Mouse (Mus musculus) retina, postnatal 7 days (tissue): ENCODE measurements around the gene Lrrc10b.

Source experiments
- DNase-seq: peaks from one replicate; pipeline ENCODE4 v3.0.0-alpha.2; 2012; ENCODE audit warnings: low read depth, low spot score

Gene Lrrc10b

DNA sequence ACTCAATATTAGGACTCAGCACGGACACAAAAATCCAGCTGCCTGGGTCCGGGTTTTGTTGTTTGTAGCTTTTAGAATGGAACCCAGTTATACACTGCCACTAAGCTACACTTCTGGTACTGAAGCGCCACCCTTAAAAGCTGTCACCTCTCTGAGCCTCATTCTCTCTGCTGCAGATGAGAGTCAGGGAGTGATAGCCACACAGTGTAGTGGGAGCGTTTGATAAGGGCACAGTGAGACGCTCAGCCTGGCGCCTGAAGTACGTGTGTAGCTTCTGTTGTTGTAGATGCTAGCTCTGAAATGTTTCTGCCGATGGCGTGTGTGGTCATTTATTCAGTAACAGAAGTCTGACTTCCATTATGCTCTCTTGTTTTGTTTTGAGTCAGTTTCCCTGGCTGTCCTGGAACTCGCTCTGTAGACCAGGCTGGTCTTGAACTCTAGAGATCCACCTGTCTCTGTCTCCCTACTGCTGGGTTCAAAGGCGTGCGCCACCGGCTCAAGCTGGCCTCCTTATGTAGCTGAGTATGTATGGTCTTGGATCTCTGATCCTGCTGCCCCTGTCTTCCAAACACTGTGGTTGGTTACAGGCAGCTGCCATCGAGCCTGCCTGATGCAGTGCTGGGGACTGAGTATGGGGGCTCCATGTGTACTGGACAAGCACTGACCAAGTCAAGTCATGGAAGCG is 12.4 kb downstream of the Lrrc10b start:
- no peak for DNase-seq

DNA sequence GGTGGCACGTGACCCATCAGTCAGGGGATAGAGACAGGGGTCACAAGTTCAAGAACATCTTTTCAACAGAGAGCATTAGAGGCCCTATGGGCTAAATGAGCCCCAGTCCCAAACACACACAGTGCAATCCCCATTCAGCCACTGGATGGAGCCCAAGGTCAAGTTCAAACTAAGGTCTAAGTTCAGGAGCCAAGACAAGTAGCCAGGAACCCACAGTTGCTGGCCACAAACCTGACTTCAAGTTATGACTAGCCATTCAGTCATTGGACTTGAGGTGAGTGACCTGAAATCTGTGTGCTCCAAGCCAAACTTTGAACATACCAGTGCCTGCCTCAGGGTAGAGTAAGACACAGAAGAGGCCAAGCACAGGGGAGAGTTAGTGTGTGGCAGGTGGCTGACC is 19.8 kb downstream of the Lrrc10b start:
- DNase-seq = no peak

DNA sequence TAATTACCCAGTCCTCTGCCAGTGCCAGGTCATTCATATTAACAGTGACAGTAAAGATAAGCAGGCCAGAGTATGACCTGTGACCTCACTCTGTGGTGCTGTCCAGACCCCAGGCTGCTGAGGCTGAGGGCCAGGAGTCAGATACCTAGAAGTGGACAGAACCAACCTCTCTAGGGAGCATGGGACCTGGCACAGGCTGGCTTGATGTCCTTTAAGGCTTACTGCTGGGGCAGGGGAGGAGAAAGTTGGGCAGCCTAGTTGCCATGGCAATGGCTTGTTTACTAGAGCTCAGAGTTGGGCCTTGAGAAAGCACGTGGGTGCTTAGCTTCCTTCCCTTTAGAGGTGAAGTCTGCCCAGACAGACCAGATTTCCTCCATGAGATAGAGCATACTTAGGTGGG is 20.5 kb downstream of the Lrrc10b start:
- no peak for DNase-seq

DNA sequence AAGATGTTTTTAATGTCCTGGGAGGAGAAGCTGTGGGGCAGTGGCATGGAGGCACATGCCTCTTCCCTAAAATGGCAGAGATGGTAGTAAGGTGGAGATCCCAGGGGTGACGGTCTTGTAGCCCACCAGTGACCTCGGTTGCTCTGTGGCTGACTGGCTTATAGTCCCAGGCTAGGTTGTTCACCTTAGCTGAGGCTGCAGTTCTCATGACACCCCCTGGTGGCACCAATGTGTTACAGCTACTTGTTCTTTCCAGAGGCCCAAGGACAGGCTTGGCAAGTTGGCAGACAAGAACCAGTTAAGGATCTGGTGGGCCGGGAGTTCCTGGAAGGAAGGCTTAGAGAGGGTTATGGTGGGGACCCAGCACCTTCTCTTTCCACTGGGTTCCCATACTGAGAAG is 21.4 kb downstream of the Lrrc10b start:
- DNase-seq = peak; percentile 61

DNA sequence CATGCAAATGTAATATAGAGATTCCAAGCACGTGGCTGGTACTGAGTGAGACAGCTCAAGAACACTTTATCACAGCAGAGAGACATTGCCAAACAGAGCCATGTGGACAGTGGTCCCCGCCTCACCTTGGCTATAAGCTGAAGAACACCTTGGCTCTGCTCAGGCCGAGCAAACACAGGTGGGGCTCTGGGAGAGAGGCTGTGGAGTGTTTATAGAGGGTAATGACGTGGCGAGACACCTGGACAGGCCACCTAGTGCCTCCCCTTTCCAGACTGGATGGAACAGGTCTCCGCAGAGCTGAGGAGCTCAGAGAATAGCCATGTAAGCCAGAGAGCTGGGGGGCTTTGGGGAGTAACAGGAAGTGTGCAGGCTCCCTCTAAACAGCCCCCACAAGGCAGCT is 22.3 kb downstream of the Lrrc10b start:
- DNase-seq = no peak

DNA sequence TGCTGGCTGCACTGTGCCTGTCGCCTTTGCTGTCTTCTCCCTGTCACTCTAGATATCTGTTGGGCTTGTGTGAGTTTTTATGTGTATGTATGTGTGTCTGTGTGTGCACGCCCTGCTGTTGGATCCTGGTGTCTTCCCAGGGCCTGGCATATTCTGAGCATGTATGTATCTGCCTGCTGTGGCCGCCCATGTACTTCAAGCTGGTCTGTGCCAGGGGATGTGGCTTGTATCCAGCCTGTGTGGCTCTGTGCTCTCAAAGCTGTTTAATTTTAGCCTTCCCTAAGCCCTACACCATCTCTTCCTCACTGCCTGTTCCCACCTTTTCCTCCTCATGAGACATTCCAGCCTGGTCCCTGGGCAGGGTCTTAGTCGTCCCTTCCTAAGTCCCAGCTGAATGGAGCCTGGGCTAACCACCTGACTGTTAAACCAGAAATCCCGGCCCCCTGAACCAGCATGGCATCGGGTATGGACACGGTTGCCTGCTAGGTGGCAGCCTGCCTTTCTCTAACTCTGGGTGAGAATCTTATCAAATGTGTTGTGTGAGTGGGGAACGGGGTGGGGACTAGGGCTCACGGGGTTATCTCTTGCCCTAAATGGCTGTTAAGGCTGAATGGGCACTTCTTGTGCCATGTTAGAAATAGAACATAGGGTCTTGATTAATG is 23.3 kb downstream of the Lrrc10b start:
- no peak for DNase-seq

DNA sequence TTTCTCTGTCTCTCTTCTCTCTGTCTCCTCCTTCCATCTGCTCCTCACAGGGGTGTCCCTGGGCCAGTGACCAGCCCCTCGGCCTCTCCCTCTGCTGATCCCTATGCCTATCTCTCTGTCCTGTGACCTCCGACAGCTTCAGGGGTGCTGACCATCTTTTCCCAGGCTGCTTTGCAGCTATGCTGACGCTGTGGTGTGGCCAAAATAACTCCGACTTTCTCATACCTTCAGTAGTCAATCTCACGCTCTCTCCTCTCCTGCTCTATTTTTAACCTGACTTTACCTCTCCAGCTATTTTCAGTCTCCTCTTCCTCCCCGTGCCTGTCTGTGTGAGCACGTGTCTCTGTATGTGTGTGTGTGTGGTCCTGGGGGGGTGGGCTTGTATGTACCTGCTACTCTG is 24.0 kb downstream of the Lrrc10b start:
- DNase-seq = no peak

DNA sequence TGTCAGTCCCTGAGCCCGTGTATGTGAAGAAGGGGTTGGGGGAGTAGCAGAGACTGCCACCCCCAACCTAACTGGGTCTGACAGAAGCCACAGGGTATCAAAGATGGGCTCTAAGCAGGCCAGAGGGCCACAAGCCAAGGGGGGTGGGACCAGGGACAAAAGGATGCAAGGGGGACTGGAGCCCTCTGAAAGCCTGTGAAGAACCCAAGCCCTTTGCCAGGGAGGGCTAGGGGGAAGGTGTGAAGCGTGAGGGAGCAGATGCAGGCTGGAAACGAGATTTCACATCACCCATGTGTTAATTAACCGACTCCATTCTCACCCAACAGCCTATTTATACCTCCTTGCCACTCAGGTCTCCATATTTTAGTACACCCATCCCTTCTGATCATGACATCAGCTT is 25.4 kb downstream of the Lrrc10b start:
- DNase-seq = no peak

DNA sequence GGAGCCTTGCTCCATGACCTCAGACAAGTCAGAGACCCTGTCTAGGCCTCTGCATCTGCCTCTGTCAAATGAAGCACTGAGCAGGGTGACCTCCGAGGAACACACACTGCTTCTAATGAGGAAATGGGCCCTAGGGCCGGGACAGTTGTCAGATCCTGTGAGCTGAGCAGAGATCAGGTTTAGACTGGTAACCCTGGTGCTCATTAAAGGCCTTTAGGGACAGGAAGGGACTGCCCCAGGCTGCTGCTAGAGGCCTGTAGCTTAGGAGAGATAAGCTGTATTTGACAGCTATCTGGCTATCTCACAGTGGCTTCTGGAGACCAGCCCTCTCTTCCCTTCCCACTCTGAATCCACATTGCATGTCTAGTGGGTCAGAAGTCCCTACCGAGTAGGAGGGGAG is 25.9 kb downstream of the Lrrc10b start:
- no peak for DNase-seq

DNA sequence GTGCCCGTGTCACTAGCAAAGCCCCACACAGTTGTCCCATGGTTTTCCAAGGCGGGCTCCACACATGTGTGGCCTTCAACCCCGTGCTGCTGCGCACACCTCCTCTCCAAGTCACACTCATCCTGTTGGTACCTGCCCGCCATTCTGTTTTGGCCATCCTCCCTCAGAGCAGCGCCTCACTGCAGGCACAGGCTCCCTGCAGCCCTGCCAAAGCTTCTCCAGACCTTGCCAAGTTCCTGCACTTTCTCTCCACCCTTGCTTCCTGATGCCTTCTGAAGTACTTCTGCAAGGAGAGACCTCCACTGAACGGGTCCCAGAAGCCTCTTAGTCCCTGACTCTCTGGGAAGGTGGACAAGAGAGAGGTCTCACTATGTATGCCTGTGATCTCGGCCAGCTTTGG is 27.9 kb downstream of the Lrrc10b start:
- DNase-seq = no peak

DNA sequence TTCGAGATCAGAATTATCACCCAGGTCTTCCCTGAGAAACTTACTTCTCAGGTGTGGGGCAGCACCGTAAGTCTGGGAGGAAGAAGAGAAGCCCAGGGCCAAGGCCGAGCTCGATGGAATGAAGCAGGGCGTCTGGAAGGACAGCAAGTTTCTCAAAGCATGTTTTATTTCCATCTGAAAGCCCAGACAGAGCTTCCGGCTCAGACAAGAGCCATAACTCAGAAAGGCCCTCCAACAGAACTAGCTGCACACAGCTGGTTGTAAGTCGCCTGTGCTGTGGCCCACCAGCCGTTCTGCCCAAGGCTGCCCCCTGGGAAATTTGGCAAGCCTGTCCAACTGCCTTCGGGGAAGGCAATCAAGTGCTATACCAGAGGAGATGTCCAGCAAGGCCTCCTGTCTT is 29.8 kb downstream of the Lrrc10b start:
- no peak for DNase-seq

DNA sequence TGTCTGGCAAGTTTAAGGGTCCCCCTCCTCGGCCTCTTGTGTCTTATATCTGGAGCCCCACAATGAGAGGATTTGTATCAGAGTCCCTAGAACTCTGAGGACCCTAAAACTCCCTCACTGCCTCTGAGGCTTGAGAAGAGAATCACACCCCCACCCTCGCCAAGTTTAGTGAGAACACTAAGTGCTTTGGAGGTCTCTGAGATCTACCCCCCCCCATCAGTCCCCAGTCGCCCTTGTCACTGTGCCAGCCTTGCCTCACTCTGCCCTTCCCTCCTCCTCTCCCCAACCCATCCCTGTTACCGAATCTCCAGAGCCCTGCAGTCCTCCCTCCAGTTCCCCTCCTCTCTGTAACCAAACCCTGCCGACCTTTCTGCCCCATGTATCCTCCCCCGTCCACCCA is 30.5 kb downstream of the Lrrc10b start:
- no peak for DNase-seq

DNA sequence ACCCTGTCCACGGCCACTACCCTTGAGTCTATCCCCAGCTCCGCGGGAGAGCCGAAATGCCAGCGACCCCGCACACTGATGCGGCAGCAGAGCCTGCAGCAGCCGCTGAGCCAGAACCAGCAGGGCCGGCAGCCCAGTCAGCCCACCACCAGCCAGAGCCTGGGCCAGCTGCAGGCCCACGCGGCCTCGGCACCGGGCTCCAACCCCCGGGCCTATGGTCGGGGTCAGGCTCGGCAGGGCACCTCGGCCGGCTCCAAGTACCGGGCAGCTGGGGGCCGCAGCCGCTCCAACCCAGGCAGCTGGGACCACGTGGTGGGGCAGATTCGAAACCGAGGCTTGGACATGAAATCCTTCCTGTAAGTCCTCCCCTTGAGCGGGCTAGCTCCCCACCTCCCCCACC is 31.0 kb downstream of the Lrrc10b start:
- DNase-seq = no peak

DNA sequence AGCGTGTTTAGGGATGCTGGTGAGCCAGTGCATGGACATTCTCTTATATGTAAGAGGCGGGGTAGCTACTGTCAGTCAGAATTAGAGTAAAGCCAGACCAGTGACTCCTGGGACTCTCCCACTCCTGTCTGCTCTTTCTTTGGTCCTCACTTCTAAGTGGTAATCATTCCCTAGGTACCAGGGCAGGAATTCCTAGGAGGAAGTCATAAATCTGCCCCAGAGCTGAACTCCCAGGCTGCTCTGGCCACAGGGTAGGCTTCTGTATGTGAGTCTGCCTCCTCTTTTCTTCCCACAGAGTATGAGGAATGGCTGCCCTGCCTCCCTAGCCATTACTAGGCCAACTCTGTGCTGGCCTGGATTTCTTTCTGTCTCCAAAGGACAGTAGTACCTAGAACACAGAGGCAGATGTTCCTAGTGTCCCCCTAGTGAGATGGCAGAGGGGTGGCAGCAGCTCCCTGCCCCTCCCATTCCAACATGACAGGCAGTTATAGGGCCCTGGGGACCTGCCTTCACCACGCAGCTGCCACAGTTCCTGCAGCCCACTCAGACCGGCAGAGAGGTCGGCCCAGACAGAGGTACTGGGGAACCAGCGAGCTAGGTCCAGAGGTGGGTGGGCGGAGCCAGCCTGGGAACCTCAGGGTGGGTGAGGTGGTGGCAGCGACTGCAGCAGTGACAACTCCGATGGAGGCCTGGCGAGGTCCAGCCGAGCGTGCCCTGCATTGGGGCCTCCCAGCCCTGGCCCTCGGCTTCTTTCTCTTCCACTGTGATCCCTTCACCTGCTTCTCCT is 31.6 kb downstream of the Lrrc10b start:
- DNase-seq = no peak

DNA sequence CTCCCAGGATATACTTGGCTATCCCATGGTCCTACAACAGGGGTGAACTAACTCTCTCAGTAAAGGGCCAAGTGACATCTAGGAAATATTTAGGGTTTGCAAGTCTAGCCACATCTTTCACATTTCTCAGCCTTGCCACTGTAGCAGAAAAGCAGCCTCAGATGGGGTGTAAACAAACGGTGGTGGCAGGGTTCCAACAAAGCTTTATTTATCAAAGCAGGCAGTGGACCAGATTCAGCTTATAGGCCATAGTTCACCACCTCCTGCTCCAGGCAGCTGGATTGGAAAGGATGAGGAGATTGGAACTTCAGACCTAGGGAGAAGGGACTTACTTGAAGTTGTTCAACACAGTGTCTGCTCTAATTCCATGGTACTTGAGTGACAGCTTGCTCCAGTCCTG is 32.5 kb downstream of the Lrrc10b start:
- DNase-seq = no peak

DNA sequence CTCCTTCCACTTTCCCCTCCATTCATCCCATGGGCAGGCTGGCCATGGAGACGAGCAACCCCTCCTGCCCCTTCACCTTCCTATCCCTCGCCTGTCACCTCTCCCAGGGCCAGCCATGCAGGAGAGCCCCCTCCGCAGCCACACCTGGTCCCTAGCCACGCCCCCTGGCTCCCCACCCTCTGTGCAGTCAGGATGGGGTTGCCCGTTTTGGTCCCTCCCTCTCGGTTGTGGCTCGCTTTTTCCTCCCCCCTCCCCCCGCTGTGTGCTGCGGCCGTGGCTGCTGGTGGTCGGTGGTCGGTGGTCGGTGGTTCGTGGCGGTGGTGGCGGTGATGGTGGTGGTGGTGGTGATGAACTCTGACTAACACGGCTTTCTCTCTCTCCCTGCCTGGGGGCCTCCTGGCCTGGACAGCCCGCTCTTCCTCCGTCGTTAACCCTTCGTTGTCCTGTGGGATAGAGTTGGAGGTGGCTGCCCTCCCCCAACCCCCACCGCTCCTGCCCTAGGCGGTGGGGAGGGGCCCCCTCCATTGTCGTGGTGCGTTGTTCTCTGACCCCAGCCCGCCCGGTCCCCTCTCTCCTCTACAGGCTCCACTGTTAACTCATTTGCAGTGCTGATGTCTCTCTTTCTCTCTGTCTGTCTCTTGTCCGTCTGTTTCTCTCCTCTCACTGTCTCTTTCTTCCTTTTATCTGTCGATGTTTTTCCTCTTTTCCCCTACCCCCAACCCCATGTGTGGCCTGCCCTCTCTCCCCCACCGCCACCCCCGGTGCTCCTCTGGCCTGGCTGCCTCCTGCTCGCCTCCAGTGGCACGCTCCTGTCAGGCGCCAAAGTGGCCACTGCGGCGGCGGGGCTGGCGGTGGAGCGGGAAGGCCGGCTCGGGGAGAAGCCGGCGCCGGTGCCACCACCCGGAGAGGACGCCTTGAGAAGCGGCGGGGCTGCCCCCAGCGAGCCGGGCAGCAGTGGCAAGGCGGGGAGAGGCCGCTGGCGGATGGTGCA is 35.0 kb downstream of the Lrrc10b start:
- DNase-seq = no peak

DNA sequence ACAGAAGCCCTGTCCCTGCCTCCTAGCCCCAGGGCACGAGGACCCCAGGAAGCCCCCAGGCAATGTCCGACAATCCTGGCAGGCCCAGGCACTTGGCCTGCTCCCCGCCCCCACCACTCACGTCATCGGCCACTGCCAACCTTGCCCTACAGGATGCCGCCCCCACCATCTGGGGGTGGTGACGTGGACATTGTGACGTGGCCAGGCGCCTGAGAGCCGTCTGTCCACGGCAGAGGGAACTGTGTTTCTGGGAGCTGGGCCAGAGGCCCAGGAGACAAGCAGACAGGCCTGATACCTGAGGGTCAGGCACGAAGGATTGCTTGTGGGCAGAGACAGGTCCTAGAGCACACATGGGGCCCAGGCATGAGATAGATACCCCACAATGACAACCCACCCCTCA is 39.8 kb downstream of the Lrrc10b start:
- DNase-seq = no peak

DNA sequence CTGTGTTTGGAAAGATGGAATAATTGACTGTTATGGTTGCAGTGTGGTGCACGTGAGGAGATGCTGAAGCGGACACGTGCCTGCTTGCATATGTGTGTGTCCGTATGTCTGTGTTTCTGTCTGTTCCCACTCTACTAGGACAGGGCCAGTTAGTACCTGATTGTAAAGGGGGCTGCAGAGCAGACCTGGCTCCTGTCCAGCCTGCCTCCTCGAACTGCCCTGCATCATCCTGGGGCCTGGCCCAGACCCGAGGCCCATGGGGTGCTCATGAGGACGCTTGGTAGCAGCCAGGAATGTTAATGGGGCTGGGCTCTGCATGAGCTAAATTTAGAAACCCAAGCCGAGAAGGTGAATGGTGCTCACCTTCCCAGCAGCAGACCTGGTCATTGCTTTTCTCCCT is 40.4 kb downstream of the Lrrc10b start:
- no peak for DNase-seq

DNA sequence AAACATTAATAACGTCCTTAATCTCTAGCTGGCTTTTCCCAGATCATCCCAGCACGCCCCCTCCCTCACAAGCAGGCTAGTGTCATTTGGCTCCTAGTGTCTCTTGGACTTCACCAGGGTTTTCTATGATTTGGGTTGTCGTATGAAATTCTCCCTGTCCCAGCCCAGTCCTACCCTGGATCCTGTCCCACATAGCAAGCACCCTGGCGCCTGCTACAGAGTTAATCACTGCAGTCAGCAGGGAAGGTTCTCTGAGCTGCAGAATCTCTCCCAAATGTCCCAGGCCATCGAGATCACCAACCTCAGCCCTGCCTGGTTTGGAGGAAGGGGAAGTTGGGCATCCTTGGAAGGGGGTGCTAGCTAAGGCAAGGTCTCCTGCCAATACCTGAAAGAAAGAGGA is 41.8 kb downstream of the Lrrc10b start:
- DNase-seq = no peak

DNA sequence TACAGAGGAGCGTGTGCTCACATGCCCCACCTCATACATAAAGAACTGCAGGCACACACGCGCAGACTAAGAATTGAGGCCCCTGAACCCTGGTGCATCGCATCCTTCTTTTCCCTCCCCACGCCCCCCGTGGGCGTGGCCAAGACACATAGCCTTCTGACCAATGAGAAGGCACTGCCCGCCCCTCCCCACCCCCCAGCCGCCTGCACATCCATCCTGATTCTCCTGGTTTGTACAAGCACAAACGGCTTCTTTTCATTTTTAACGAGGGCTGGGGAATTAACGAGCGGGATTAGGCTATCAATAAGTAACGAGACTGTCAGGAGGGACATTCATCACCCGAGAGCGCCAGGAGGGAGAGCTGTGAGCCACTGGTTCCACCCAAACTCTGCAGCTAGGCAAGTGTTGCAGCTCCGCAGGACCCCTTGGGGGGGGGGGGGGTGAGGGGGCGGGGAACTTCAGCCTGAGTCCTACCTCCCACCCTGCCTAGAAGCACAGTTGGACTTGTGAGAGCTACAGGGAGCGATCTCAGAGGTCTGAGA is 43.5 kb downstream of the Lrrc10b start:
- DNase-seq = no peak
